Mouse (Mus musculus): ENCODE measurements around the gene Rnf220.

The Rnf220 gene

DNA sequence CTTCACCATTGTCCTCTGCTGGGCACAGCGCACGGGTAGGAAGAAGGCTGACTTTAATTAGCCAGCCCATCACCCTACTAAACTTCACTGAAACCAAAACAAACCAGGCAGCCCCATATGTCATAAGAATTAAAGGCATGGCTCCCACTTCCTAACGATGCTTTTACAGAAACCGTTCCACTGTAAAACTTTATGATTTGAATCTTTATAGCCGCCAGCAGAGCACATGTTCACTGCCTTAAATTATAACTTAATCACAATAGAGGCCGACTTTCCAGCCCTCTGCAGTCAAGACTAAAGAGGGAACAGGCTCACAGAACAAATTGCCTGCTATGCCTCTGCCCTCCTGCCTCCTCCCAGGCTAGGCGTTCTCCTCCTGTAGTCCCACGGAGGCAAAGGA lies 62.5 kb downstream of the Rnf220 start:
- no peak for DNase-seq

DNA sequence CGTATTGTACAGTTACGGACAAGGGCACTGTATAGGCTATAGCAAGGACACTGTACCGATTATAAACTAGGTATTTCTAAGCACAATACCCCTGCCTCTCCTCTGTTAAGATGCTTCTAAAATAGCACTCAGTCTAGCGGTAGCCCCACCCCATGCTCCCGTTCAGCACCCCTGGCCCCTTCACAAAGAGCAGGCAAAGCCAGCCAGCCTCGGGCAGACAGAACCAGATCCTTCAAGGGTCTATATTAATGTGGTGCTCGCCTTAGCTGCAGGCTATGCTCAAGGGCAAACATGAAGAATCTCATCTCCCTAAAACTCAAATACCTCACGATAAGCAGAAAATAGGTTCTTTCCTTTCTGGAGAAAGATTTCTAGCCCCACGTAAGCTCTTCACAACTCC lies 67.2 kb downstream of the Rnf220 start:
- DNase-seq: no peak

- no peak for DNase-seq
Measured at GRCm38 (mm10) chr4:117427540-117427939, 69.3 kb downstream of the Rnf220 start.

GRCm38 (mm10) chr4:117421077-117421476 lies 75.8 kb downstream of the Rnf220 start:
- no peak for DNase-seq

GRCm38 (mm10) chr4:117416827-117417226 lies 80.0 kb downstream of the Rnf220 start:
- no peak for DNase-seq

DNA sequence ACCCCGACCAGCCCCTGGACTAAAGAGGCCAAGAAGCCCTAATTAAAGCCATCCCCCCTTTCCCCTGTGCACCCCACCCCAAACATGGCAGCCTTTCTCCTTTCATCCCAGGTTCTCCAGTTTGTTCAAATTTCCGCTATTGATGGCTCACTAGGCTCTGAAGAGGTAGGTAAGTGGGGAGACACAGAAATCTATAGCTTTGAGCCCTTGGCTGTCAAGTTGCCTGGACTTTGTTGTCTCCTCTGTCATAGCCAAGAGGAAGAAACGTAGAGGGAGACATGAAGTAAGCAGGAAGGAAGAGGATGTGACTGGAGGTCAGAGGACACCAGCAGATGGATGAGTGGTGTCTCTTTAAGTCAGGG lies 86.8 kb downstream of the Rnf220 start:
- DNase-seq: no peak

GRCm38 (mm10) chr4:117409144-117410048 lies 87.5 kb downstream of the Rnf220 start:
- DNase-seq: no peak

- DNase-seq: no peak
Measured at GRCm38 (mm10) chr4:117407945-117408344, 88.9 kb downstream of the Rnf220 start.

GRCm38 (mm10) chr4:117405999-117406398 lies 90.9 kb downstream of the Rnf220 start:
- DNase-seq: no peak

GRCm38 (mm10) chr4:117405211-117405610 lies 91.6 kb downstream of the Rnf220 start:
- DNase-seq: no peak

DNA sequence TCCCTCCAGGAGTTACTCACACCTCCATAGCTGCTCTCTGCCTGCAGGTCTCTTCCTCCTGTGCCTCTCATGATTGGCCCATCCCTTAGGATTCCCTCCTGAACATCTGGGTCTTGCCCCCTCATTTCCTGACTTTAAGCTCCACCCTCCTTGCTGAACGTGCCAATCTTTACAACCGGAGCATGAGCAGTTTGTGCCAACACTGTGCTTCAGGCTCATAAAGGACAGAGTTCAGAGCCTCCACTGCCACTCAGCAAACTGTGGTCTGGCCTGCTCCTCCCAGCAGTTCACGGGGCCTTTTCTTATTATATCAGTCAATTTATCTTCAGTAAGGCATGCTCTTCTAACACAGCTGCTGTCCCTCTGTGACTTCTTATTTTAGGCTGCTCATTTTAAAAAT lies 93.4 kb downstream of the Rnf220 start:
- DNase-seq: no peak

- no peak for DNase-seq
Measured at GRCm38 (mm10) chr4:117397128-117397527, 99.7 kb downstream of the Rnf220 start.

DNA sequence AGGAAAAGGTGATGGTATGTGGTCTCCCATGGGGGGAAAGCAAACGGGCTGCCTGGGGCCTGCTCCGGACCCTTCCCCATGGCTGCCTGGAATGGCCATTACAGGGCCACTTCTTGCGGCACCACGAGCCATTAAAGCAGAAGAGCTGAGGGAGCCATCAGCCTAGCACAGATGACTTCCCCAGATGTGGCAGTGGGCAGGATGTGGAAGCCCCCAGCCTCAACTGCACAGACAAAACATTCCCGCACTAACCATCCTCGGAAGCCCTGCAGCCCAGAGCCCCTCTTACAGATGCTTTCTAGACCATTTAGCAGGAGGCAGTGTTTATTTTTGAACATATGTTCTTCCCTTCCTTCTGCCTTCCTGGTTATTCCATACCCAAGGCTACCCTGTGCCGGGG lies 103.8 kb downstream of the Rnf220 start:
- no peak for DNase-seq

DNA sequence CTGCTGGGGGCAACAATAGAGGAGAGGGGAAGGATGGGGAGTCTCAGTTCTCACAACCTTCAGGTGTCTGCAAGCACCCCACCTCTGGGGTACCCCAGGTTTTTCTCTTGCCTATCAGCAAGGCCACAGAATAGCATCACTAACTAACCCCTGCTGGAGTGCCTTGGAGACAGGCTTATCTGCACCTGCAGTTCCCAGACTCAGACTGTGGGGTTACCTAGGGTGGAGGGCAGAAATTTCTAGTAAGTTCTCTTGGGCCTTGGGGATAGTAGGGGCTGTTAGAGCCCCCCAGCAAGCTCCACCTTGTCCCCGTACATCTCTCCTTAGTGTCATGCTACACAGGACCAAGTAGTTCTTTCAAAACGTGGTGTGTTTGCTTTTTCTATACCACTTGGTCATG lies 104.5 kb downstream of the Rnf220 start:
- no peak for DNase-seq

DNA sequence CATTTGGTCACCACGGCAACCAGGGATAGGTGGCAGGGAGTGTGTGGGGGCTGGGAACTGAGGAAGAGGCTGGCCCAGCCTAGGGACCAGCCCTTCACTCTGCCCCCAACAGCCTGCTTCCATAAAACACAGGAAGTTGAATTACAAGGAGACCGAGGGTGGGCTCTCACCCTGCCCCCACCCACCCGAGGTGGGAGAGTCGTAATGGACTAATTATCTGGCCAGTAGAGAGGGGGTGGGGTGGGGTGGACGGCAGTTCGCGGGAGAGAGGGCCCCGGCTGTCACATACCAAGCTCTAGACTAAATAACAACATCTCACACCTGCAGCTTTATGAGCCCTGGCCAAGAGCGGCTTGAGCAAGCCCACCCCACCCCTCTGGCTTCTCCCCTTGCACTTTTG lies 104.9 kb downstream of the Rnf220 start:
- no peak for DNase-seq

DNA sequence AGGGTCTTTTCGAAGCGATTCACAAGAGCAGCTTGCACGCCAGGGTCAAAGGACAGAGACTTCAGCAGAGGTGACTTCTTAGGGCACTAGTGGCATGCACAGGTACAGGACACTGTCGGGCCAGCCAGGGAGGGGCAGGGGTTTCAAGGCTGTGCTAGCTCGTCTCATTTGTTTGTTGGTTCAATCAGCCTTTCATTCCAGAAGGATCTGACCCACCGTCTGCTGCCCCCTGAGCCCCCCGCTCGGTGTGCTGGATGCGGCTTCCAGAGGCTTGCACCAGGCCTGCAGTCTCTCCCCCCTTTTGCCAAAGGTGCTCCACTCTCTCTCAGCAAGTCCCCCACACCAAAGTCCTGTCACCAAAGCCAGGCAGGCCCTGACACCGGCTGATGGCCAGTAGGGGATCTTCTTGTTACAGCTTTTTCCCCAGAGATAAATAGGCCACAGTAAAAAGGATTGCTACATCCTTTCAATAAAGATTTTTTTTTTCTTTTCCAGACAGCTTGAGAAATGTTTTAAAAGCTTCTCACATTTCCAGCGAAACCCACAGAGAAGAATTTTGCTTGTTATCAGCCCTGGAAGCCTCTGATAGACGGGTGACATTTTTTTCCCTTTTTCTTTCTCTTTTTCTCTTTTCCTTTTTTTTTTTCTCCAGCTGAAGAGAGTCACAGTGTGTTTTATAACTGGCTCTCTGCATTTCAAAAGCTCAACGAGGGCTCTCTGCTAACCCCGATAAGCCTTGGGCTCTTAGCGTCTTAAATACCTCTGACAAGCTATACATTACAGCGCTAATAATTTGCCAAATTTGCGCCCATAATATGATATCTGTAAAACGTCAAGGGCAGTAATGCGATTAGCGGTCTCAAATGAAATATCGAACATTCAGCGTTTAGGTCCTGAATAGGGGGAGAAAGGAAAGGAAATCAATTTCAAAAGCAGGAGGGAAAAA lies 105.7 kb downstream of the Rnf220 start:
- DNase-seq: no peak

DNA sequence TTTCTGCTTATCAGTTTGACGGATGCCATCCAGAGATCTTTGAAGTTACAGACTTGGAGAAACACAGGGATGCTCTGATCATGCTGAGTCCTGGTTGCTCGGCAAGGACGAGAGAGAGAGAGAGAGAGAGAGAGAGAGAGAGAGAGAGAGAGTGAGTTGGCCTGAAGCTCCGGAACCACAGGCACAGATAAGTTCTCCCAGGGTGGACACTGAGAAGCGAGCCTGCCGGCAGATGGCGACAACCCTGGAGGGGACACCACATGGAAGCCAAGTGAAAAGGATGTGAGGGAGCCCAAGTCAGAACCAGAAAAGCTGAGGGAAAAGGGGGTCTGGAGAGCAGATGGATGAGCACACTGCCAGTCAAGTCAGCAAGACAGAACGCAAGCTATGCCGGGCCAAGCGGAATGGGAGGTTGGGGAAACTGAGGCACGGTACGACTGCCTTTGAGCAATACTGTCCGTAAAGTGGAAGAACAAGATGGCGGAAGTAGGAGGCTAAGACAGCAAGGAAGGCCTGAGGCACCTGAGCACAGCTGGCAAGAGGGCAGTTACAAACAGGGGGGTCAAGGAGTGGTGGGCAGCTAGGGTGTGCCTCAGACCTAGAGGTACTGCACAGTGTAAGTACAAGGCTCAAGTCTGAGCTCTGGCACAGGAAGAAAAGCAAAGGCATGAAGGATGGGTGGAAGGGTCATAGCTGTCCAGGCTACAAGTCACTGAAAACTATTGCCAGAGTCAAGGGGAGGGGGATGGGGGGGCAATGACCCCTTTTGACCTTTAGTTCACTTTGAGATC lies 107.4 kb downstream of the Rnf220 start:
- no peak for DNase-seq

GRCm38 (mm10) chr4:117385247-117385646 lies 111.6 kb downstream of the Rnf220 start:
- DNase-seq: no peak

DNA sequence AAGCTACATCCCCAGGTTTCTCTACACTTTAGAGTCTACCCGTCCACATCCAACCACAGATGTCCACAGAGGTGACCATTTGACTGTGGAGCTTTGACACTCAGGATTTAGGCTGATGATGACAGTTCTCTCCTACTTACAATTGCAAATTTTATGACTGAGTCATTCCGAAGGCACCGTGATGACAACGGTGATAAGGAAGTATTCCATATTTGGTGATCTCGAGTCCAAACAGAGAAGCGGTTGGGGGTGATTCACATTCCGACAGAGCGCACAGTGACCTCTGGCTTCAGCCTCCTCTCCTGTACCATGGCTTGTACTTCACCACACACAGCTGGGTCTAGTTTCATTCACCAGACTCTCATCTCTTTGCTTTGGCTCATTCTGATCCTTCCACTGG lies 115.0 kb downstream of the Rnf220 start:
- DNase-seq: no peak

GRCm38 (mm10) chr4:117380558-117380935 lies 116.3 kb downstream of the Rnf220 start:
- no peak for DNase-seq

DNA sequence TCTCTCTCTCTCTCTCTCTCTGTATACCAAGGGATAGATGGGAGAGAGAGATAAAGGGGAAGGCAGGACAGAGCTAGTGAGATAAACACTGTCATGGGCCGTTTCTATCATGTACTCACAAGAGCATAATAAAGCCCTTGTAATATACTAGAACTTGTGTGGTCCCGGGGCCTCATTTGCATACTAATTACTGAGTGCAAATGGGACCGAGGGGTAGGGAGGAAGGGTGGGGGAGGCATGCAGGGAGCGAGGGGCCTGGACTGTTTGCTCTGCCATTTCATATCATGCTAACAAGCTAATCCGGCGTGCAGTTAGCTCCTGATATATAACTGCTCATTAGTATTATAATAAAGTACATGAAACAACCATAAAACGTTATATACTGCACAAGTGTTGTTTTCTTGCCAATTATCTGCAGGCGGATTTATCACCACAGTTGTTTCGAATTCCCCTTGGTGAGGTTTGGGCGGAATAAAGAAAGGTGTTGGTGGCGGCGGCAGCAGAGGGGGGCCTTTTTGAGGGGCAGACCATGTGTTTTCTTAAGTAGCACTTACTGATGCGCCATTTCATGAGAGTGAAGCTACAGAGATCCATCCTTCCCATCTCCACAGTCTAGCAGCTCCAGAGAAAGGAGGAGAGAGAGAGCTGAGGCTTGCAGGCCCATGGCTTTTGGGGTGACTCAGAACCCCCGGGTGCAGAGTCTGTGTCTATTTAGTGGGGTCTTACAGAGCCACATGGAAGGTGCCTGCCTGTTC lies 116.9 kb downstream of the Rnf220 start:
- DNase-seq: no peak

GRCm38 (mm10) chr4:117374078-117374540 lies 122.7 kb downstream of the Rnf220 start:
- DNase-seq: no peak

All from lung, postnatal 14 days (tissue).